Comparison of ENCODE assay signal across 12 mouse cellular contexts in the genomic region with DNA sequence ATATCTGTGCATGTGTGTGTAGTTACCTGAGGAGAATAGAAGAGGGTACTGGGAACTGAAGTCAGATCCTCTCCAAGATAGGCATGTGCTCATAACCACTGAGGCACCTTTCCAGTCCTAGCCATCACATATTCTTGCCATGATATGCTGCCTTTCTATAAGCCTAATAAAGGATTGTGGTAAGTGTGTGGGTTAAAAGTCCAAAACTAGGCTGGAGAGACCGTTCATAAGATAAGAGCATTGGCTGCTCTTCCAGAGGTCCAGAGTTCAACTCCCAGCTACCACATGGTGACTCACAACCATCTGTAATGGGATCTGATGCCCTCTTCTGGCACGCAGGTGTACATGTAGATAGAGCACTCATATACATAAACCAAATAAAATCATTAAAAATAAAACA.
"Had no signal": no experiment of that assay in that cellular context is flagged by ENCODE, and none has a peak within 500 bp of the region (broad histone marks: within the 10 kb centered on the region; RNA-seq: fewer than 3 reads in every experiment).

No protein-coding gene starts in this region.

- H3K27ac ChIP-seq: limb, embryonic 15.5 days; liver, embryonic 15.5 days; midbrain, embryonic 10.5 days; neural tube, embryonic 15.5 days had no signal

- H3K9ac ChIP-seq: limb, embryonic 15.5 days; liver, embryonic 15.5 days; neural tube, embryonic 15.5 days had no signal

- H3K4me2 ChIP-seq: limb, embryonic 15.5 days; liver, embryonic 15.5 days; neural tube, embryonic 15.5 days had no signal

- H3K4me1 ChIP-seq: limb, embryonic 15.5 days; liver, embryonic 15.5 days; midbrain, embryonic 10.5 days; neural tube, embryonic 15.5 days had no signal

- H3K27me3 ChIP-seq: limb, embryonic 15.5 days; liver, embryonic 15.5 days; neural tube, embryonic 15.5 days had no signal

- H3K9me3 ChIP-seq: limb, embryonic 15.5 days; liver, embryonic 15.5 days; midbrain, embryonic 10.5 days; neural tube, embryonic 15.5 days had no signal

- H3K4me3 ChIP-seq: limb, embryonic 15.5 days; liver, embryonic 15.5 days; midbrain, embryonic 10.5 days; myocyte; neural tube, embryonic 15.5 days had no signal

- DNase-seq: kidney, adult 9 months; kidney, postnatal 10 days; lung, postnatal 36 days; midbrain, embryonic 14.5 days; right cerebral cortex, adult 18-20 months; right cerebral cortex, postnatal 25 days; thymus, postnatal 4 days had no signal
